Mouse (Mus musculus): ENCODE measurements around the gene Camkk2. TPM values are rescaled to one million over a fixed set of nuclear protein-coding genes. Genes with fewer than 3 reads are reported as not detected.

Camkk2 gene
- polyA plus RNA-seq, 1 experiment from 2014 or later = 18.5 TPM

DNA sequence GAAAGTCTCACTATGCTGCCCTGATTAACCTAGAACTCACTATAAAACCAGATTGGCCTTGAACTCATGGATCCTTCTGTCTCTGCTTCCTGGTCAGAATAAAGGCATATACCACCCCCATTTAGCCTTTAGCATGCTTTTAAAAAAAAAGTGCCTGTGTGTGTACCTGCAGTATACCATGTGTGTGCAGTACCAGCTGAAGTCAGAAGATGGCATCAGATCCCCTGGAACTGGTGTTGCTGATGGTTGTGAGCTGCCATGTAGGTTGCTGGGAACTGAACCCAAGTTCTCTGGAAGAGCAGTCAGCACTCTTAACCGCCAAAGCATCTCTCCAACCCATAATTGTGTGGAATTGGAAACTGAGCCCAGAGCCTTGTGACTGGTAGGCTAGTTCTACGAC lies 62.4 kb downstream of the Camkk2 start:
- no peak for DNase-seq (ENCODE audit: low spot score, missing footprints)
- H3K4me1 ChIP-seq (ENCODE audit: control insufficient read depth, insufficient read depth, low read length) = no peaks in the 10 kb centered on the region
- 94% methylated on average over 2 of the region's 2 CpGs for WGBS
- H3K4me3 ChIP-seq (ENCODE audit: low read depth, low read length) = no peak overlapping the region
- no peaks in the 10 kb centered on the region for H3K36me3 ChIP-seq (ENCODE audit: control insufficient read depth, insufficient read depth, low read length)
- no peak overlapping the region for H3K4me2 ChIP-seq
- no peak for ATAC-seq (ENCODE audit: low FRiP score)
- H3K27me3 ChIP-seq (ENCODE audit: control insufficient read depth, insufficient read depth, low read length) = no peaks in the 10 kb centered on the region
- no peak overlapping the region for H3K27ac ChIP-seq (ENCODE audit: low read depth, low read length)
- no peak overlapping the region for H3K9ac ChIP-seq (ENCODE audit: low read length)
- no peaks in the 10 kb centered on the region; the same call in 1 of the 2 replicates for H3K9me3 ChIP-seq (ENCODE audit: control insufficient read depth, low read length)

DNA sequence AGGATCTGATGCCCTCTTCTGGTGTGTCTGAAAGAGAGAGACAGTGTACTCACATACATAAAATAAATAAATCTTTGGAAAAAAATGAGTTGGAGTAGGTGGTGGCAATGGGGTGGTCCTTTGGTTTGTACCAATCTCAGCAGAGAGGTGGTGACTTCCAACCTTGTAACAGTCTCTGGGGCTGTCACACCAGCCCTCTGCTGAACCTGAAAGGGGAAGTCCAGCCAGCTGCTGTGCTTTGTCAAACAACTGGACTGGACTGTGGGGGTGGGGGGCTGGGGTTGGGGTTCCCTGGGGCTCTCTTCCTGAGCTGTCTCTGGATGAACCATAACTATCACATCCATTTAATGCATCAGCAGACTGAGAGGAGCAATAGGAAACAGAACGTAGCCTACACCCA lies 63.5 kb downstream of the Camkk2 start:
- ATAC-seq (ENCODE audit: low FRiP score) = no peak
- no peak overlapping the region for H3K4me3 ChIP-seq (ENCODE audit: low read depth, low read length)
- H3K4me1 ChIP-seq (ENCODE audit: control insufficient read depth, insufficient read depth, low read length) = no peaks in the 10 kb centered on the region
- 80% methylated on average over 1 of the region's 1 CpGs for WGBS
- no peak overlapping the region for H3K4me2 ChIP-seq
- DNase-seq (ENCODE audit: low spot score, missing footprints) = no peak
- no peak overlapping the region for H3K9ac ChIP-seq (ENCODE audit: low read length)
- H3K9me3 ChIP-seq (ENCODE audit: control insufficient read depth, low read length) = no peaks in the 10 kb centered on the region; the same call in 1 of the 2 replicates
- H3K27me3 ChIP-seq (ENCODE audit: control insufficient read depth, insufficient read depth, low read length) = no peaks in the 10 kb centered on the region
- no peaks in the 10 kb centered on the region for H3K36me3 ChIP-seq (ENCODE audit: control insufficient read depth, insufficient read depth, low read length)
- H3K27ac ChIP-seq (ENCODE audit: low read depth, low read length) = no peak overlapping the region

DNA sequence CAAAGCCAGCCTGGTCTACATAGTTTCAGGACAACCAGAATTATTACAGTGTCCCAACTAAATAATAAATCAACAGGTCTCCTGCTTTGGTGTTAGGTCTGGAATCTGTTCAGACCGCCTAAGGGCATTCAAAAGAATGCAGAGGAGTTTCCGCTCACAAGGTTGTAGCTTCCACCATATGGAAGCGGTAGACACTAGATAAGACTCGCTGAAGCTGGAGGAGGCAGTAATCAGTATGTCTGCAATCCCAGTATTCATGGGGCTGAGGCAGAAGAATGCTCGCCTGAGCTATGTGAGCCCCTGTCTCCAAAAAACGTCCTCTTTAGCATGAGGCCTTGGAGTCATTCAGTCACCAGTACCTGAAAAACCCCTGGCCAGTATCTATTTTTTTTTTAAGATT lies 70.4 kb downstream of the Camkk2 start:
- H3K9ac ChIP-seq (ENCODE audit: low read length) = no peak overlapping the region
- H3K4me1 ChIP-seq (ENCODE audit: control insufficient read depth, insufficient read depth, low read length) = peaks cover 11% of the 10 kb centered on the region
- H3K4me2 ChIP-seq = no peak overlapping the region
- no peaks in the 10 kb centered on the region for H3K36me3 ChIP-seq (ENCODE audit: control insufficient read depth, insufficient read depth, low read length)
- WGBS = 80% methylated on average over 6 of the region's 6 CpGs
- no peaks in the 10 kb centered on the region for H3K9me3 ChIP-seq (ENCODE audit: control insufficient read depth, low read length)
- no peak overlapping the region for H3K4me3 ChIP-seq (ENCODE audit: low read depth, low read length)
- H3K27ac ChIP-seq (ENCODE audit: low read depth, low read length) = no peak overlapping the region
- no peak for ATAC-seq (ENCODE audit: low FRiP score)
- DNase-seq (ENCODE audit: low spot score, missing footprints) = no peak
- no peaks in the 10 kb centered on the region for H3K27me3 ChIP-seq (ENCODE audit: control insufficient read depth, insufficient read depth, low read length)

DNA sequence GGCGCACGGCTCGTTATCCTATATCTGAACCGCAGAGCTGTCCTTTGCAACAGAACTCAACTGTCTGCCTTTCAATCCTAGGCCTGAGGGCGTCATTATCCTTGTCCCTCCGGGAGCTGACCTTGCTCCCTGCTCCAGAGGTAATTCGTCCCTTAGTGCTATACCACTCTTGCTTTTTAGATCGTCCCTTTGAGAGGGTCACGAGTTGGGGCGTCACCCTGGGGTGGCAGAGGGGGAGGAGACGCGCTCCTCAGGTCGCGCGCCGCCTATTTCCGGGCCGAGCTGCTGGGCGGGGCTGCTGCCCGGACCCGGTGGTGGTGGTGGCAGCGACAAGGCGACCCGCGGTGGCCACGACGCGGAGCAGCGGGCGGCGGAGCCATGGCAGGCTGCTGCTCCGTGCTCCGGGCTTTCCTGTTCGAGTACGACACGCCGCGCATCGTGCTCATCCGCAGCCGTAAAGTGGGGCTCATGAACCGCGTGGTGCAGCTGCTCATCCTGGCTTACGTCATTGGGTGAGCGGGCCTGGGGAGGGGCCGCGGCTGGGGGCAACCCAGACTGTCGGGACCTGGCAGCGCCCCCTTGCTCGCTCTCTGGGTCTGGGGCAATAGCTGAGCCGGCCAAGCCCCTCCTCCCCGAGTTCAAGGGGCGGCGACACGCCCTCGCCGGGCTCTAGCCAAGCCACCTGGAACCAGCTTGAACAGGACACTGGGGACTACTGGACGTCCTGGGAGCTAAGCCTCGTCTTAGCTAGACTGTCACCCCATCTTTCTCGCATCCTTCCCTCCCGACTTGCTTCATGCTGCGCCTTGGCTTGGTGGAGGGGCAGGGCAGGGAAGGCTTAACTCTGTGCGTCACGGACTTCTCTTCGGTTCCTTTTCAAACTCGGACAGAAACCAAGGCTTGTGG lies 71.7 kb downstream of the Camkk2 start, which contains the start of gene P2rx4:
Gene P2rx4 (plus strand): TSS at position 269 of the 906 bp plus-strand sequence.
- DNase-seq (ENCODE audit: low spot score, missing footprints) = peak; percentile 96
- Histone ChIP-seq H3K4me3 (ENCODE audit: low read depth, low read length) (peak within 1 kb of the TSS; percentile 56), H3K9me3 (ENCODE audit: control insufficient read depth, low read length) (no peaks in the 10 kb centered on the region), H3K36me3 (ENCODE audit: control insufficient read depth, insufficient read depth, low read length) (no peaks in the 10 kb centered on the region), H3K4me1 (ENCODE audit: control insufficient read depth, insufficient read depth, low read length) (peaks cover 11% of the 10 kb centered on the region), H3K27me3 (ENCODE audit: control insufficient read depth, insufficient read depth, low read length) (no peaks in the 10 kb centered on the region), H3K9ac (ENCODE audit: low read length) (peak within 1 kb of the TSS; percentile 80), H3K27ac (ENCODE audit: low read depth, low read length) (no peak within 1 kb of the TSS; the same call in 1 of the 2 replicates), H3K4me2 (peak within 1 kb of the TSS; percentile 88)
- WGBS = under 1% methylated on average over 66 of the region's 66 CpGs
- ATAC-seq (ENCODE audit: low FRiP score) = peak; percentile 90

DNA sequence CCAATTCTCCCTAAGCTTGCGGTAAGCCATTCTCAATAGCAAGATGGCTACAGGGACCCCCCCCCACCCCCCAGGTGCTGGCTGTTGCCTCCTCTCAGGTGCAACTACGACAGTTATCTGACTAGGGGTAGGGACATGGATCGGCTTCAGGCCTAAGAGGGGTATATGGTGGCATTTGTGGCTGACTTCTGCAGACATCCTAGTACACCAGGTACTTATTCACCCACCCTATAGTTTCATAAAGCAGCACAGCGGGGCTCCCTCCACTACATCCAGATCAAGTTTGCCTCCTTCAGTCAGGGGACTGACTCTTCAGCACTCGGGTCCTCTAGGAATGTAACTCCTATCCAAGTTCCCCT lies 72.3 kb downstream of the Camkk2 start:
- H3K4me3 ChIP-seq (ENCODE audit: low read depth, low read length) = peak overlapping the region; percentile 56
- WGBS = 42% methylated on average over 5 of the region's 5 CpGs
- H3K36me3 ChIP-seq (ENCODE audit: control insufficient read depth, insufficient read depth, low read length) = no peaks in the 10 kb centered on the region
- no peak for DNase-seq (ENCODE audit: low spot score, missing footprints)
- H3K4me1 ChIP-seq (ENCODE audit: control insufficient read depth, insufficient read depth, low read length) = peaks cover 11% of the 10 kb centered on the region
- H3K4me2 ChIP-seq = peak overlapping the region; percentile 88
- ATAC-seq (ENCODE audit: low FRiP score) = peak; percentile 18; the same call in 1 of the 2 replicates
- H3K27ac ChIP-seq (ENCODE audit: low read depth, low read length) = no peak overlapping the region
- no peaks in the 10 kb centered on the region for H3K27me3 ChIP-seq (ENCODE audit: control insufficient read depth, insufficient read depth, low read length)
- no peaks in the 10 kb centered on the region for H3K9me3 ChIP-seq (ENCODE audit: control insufficient read depth, low read length)
- peak overlapping the region; percentile 80 for H3K9ac ChIP-seq (ENCODE audit: low read length)

DNA sequence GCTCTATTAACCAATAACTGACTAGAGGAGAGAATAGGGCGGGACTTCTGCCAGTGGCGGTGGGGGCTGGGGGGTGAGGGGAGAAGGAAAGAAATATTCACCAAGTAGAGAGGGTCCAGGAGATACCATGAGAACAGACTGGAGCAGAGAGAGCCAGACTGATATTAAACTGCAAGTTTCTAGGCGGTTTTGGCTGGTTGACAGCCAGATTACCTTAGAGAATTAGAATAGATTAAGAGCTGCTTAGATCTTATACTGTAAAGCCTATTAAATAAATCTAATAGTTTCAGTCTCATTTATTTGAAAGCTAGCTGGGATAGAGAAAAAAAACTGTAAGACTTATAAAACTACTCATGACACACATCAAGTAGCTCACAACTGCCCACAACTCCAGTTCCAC lies 74.0 kb downstream of the Camkk2 start:
- no peaks in the 10 kb centered on the region for H3K36me3 ChIP-seq (ENCODE audit: control insufficient read depth, insufficient read depth, low read length)
- 84% methylated on average over 3 of the region's 3 CpGs for WGBS
- no peak overlapping the region for H3K9ac ChIP-seq (ENCODE audit: low read length)
- no peaks in the 10 kb centered on the region for H3K9me3 ChIP-seq (ENCODE audit: control insufficient read depth, low read length)
- ATAC-seq (ENCODE audit: low FRiP score) = no peak
- H3K27me3 ChIP-seq (ENCODE audit: control insufficient read depth, insufficient read depth, low read length) = no peaks in the 10 kb centered on the region
- DNase-seq (ENCODE audit: low spot score, missing footprints) = no peak
- no peak overlapping the region for H3K4me2 ChIP-seq
- no peak overlapping the region for H3K27ac ChIP-seq (ENCODE audit: low read depth, low read length)
- H3K4me3 ChIP-seq (ENCODE audit: low read depth, low read length) = no peak overlapping the region
- peaks cover 11% of the 10 kb centered on the region for H3K4me1 ChIP-seq (ENCODE audit: control insufficient read depth, insufficient read depth, low read length)

DNA sequence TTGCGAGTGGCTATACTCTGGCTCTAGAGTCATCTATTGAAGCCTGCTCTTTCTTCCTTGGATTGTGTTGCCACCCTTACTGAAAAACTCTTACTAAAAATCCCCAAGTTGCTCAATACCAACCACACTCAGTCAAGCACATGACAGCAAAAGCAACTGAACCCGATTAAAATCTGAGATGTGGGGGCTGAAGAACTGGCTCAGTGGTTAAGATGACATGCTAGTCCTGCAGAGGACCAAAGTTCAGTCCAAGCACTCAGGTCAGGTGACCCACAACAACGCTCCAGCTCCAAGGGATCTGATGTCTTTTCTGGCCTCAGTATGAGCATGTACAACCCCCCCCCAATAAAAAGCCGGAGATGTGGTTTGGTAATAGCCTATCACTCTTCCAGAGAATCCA lies 74.6 kb downstream of the Camkk2 start:
- 91% methylated on average over 4 of the region's 4 CpGs for WGBS
- Histone ChIP-seq H3K4me2 (no peak overlapping the region), H3K9ac (ENCODE audit: low read length) (no peak overlapping the region), H3K27me3 (ENCODE audit: control insufficient read depth, insufficient read depth, low read length) (no peaks in the 10 kb centered on the region), H3K36me3 (ENCODE audit: control insufficient read depth, insufficient read depth, low read length) (no peaks in the 10 kb centered on the region), H3K4me3 (ENCODE audit: low read depth, low read length) (no peak overlapping the region), H3K4me1 (ENCODE audit: control insufficient read depth, insufficient read depth, low read length) (peaks cover 11% of the 10 kb centered on the region), H3K9me3 (ENCODE audit: control insufficient read depth, low read length) (no peaks in the 10 kb centered on the region), H3K27ac (ENCODE audit: low read depth, low read length) (no peak overlapping the region)
- DNase-seq (ENCODE audit: low spot score, missing footprints) (no peak), ATAC-seq (ENCODE audit: low FRiP score) (no peak)

DNA sequence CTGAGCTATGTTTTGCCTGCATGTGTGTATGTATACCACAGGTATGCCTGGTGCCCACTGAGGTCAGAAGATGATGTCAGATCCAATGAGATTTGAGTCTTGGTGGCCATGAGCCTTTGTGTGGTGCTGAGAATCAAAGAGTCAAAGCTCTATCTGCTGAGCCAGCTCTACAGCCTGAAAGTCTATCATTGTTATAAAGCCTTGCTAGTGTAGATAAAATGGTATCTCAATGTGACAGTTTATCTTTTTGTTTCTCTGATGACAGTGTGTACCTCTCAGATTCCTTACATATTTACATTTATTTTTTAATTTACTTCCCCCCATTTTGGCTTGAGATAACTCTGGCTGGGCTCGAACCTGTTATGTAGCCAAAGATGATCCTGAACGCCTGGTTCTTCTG lies 75.6 kb downstream of the Camkk2 start:
- no peak overlapping the region for H3K4me3 ChIP-seq (ENCODE audit: low read depth, low read length)
- 83% methylated on average over 2 of the region's 2 CpGs for WGBS

DNA sequence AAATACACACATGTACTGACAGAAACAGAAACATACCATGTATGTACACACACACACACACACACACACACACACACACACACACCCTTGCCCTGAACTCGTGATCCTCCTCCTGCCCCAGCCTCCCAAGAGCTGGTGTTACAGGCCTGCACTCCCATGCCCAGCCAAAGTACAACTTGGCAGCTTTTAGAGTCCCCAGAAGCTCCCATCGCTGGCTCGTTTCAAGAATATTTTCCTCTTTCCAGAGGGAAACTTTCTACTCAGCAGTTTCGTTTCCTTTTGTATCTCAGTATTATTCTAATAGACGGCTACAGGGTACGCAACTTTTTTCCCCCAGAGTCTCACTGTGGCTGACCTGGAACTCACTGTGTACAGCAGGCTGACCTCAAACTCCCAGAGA lies 77.1 kb downstream of the Camkk2 start:
- DNase-seq (ENCODE audit: low spot score, missing footprints) = no peak
- Histone ChIP-seq H3K9me3 (ENCODE audit: control insufficient read depth, low read length) (no peaks in the 10 kb centered on the region), H3K27ac (ENCODE audit: low read depth, low read length) (no peak overlapping the region), H3K9ac (ENCODE audit: low read length) (no peak overlapping the region), H3K4me2 (no peak overlapping the region), H3K27me3 (ENCODE audit: control insufficient read depth, insufficient read depth, low read length) (no peaks in the 10 kb centered on the region), H3K4me3 (ENCODE audit: low read depth, low read length) (no peak overlapping the region), H3K4me1 (ENCODE audit: control insufficient read depth, insufficient read depth, low read length) (peaks cover 5% of the 10 kb centered on the region; the same call in 1 of the 2 replicates), H3K36me3 (ENCODE audit: control insufficient read depth, insufficient read depth, low read length) (no peaks in the 10 kb centered on the region)
- 83% methylated on average over 6 of the region's 6 CpGs for WGBS
- ATAC-seq (ENCODE audit: low FRiP score) = no peak

More for the DNA sequence above, 75.6 kb downstream of the Camkk2 start:
- no peak for DNase-seq (ENCODE audit: low spot score, missing footprints)
- H3K9ac ChIP-seq (ENCODE audit: low read length) = no peak overlapping the region
- no peak overlapping the region for H3K27ac ChIP-seq (ENCODE audit: low read depth, low read length)
- H3K4me2 ChIP-seq = no peak overlapping the region
- H3K36me3 ChIP-seq (ENCODE audit: control insufficient read depth, insufficient read depth, low read length) = no peaks in the 10 kb centered on the region
- no peak for ATAC-seq (ENCODE audit: low FRiP score)
- peaks cover 11% of the 10 kb centered on the region for H3K4me1 ChIP-seq (ENCODE audit: control insufficient read depth, insufficient read depth, low read length)
- H3K27me3 ChIP-seq (ENCODE audit: control insufficient read depth, insufficient read depth, low read length) = no peaks in the 10 kb centered on the region
- no peaks in the 10 kb centered on the region for H3K9me3 ChIP-seq (ENCODE audit: control insufficient read depth, low read length)
